In the genomic region with DNA sequence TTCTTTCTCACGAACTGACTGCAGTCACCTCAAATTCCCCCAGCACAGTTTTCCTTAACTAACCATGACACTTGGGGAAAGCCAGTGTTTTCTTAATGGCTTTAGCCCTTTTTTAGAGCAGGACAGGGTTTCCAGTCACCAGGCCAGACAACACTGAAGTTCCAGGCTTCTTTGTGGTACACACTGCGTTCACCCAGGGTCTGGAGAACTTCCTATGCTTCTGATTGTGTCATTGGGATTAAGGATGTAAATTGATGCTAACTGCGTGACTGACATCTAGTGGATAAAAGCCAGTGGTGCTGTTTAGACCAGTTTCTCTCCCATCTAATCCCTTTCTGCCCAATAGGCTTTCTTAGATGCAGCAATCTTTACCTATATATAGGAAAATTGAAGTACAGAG, we compare ENCODE assay signal across 8 mouse cellular contexts.
DNase-seq lines count a peak whose midpoint lies in the region; ATAC-seq lines count a peak whose summit lies in the region.

No protein-coding gene starts in this region.

- H3K27me3 ChIP-seq in midbrain, embryonic 15.5 days (replicated peaks), result no peaks in the 10 kb centered on the region

- H3K27ac ChIP-seq in midbrain, embryonic 15.5 days, result no peak overlapping the region

- DNase-seq in kidney, adult 9 months, result peak; percentile 56
- DNase-seq in kidney, adult 18-20 months, result no peak
- peak; percentile 75 for DNase-seq in brain, adult 2 months (ENCODE audit: low read depth, low spot score)
- DNase-seq in layer of hippocampus, postnatal 10 days (ENCODE audit: low spot score in 2 of 2), result peak; percentile 32 to 57
- DNase-seq in gastrocnemius, postnatal 10 days, result no peak
- DNase-seq in urinary bladder, postnatal 10 days (ENCODE audit: low spot score), result no peak

- H3K9ac ChIP-seq in midbrain, embryonic 15.5 days, result no peak overlapping the region

- peaks cover 10% of the 10 kb centered on the region for H3K4me1 ChIP-seq in midbrain, embryonic 15.5 days

- no peaks in the 10 kb centered on the region for H3K9me3 ChIP-seq in midbrain, embryonic 15.5 days

- peak; percentile 64 for ATAC-seq in granulocyte monocyte progenitor cell, adult 5-6 weeks (replicated peaks; ENCODE audit: poor library complexity, severe bottlenecking)
- ATAC-seq in midbrain, embryonic 15.5 days (replicated peaks), result peak; percentile 72

- no peak overlapping the region for H3K4me2 ChIP-seq in midbrain, embryonic 15.5 days

- H3K36me3 ChIP-seq in midbrain, embryonic 15.5 days (replicated peaks), result no peaks in the 10 kb centered on the region

- H3K4me3 ChIP-seq in midbrain, embryonic 15.5 days, result no peak overlapping the region

- WGBS in midbrain, embryonic 15.5 days, result 22% methylated on average over 3 of the region's 3 CpGs

Comparison
In these comparisons a context has a peak if more than half of its experiments do, and no peak if none do; other contexts are left out.
1. DNase-seq: peak in kidney, adult 9 months (single experiment), brain, adult 2 months (single experiment) and layer of hippocampus, postnatal 10 days (2 of 2); none in kidney, adult 18-20 months (single experiment), gastrocnemius, postnatal 10 days (single experiment) and urinary bladder, postnatal 10 days (single experiment).